Comparison of ENCODE assay signal across 28 mouse cellular contexts in the genomic region with DNA sequence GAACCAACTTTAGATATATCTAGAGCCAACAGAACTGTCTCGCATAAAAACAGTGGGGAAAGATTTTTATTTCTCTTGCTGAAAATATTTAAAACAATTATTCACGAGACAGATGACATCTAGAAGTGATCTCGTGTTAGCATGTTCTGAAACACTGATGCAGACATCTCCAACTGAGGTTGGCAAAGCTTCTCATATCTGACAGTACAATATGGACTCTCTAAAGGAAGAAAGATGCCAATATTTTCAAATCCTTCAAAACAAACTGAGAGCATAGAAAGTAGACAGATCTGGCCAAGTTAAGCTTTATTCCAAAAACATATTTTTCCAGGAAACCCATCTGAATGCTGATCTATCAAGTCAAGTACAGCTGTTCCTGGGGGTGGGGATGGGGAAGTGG.
"Had no signal": no experiment of that assay in that cellular context is flagged by ENCODE, and none has a peak within 500 bp of the region (broad histone marks: within the 10 kb centered on the region; RNA-seq: fewer than 3 reads in every experiment).

No protein-coding gene starts in this region.

- H3K4me2 ChIP-seq: heart, embryonic 11.5 days; heart, embryonic 13.5 days; heart, embryonic 15.5 days; hindbrain, embryonic 13.5 days; hindbrain, embryonic 15.5 days; kidney, embryonic 15.5 days; limb, embryonic 12.5 days; liver, embryonic 11.5 days; liver, embryonic 13.5 days; liver, embryonic 15.5 days had no signal

- H3K27ac ChIP-seq: heart, adult 2 months; heart, embryonic 13.5 days; heart, embryonic 15.5 days; hindbrain, embryonic 13.5 days; hindbrain, embryonic 15.5 days; hindbrain, postnatal 0 days; kidney, embryonic 15.5 days; kidney, postnatal 0 days; limb, embryonic 10.5 days; limb, embryonic 12.5 days; liver, embryonic 13.5 days; liver, embryonic 15.5 days had no signal

- H3K4me1 ChIP-seq: liver, embryonic 13.5 days; liver, embryonic 15.5 days had no signal

- H3K36me3 ChIP-seq: heart, embryonic 13.5 days; heart, embryonic 15.5 days; hindbrain, embryonic 13.5 days; hindbrain, embryonic 15.5 days; kidney, embryonic 15.5 days; limb, embryonic 10.5 days; limb, embryonic 12.5 days; liver, embryonic 13.5 days; liver, embryonic 15.5 days had no signal

- ATAC-seq: hindbrain, postnatal 0 days; intestine, embryonic 16.5 days had no signal

- DNase-seq: gastrocnemius, postnatal 14 days; gastrocnemius, postnatal 36 days; heart, adult 11 months; heart, adult 2 months; heart, postnatal 14 days; heart, postnatal 36 days; kidney, adult 11 months; kidney, adult 2 months; kidney, adult 9 months; kidney, postnatal 14 days; kidney, postnatal 36 days; layer of hippocampus, adult 9-11 months; layer of hippocampus, postnatal 36 days; liver; liver, embryonic 13.5 days had no signal

- H3K9me3 ChIP-seq: heart, embryonic 13.5 days; heart, embryonic 15.5 days; hindbrain, embryonic 13.5 days; hindbrain, embryonic 15.5 days; kidney, embryonic 15.5 days; limb, embryonic 10.5 days; limb, embryonic 12.5 days; liver, embryonic 13.5 days; liver, embryonic 15.5 days had no signal

- H3K27me3 ChIP-seq: heart, embryonic 13.5 days; heart, embryonic 15.5 days; hindbrain, embryonic 13.5 days; hindbrain, embryonic 15.5 days; kidney, embryonic 15.5 days; limb, embryonic 12.5 days; liver, embryonic 13.5 days; liver, embryonic 15.5 days had no signal

- H3K4me3 ChIP-seq: heart, adult 2 months; heart, embryonic 13.5 days; heart, embryonic 15.5 days; hindbrain, embryonic 13.5 days; hindbrain, embryonic 15.5 days; kidney, embryonic 15.5 days; limb, embryonic 10.5 days; limb, embryonic 12.5 days; liver, embryonic 13.5 days; liver, embryonic 15.5 days had no signal

- H3K9ac ChIP-seq: heart, embryonic 13.5 days; heart, embryonic 15.5 days; hindbrain, embryonic 13.5 days; hindbrain, embryonic 15.5 days; kidney, embryonic 15.5 days; limb, embryonic 12.5 days; liver, embryonic 13.5 days; liver, embryonic 15.5 days had no signal
